Mouse (Mus musculus): Measurements from ENCODE around the gene Krt15.
A peak's percentile ranks its signal among the peaks of the same experiment; 100 is the strongest.

Krt15 gene

DNA sequence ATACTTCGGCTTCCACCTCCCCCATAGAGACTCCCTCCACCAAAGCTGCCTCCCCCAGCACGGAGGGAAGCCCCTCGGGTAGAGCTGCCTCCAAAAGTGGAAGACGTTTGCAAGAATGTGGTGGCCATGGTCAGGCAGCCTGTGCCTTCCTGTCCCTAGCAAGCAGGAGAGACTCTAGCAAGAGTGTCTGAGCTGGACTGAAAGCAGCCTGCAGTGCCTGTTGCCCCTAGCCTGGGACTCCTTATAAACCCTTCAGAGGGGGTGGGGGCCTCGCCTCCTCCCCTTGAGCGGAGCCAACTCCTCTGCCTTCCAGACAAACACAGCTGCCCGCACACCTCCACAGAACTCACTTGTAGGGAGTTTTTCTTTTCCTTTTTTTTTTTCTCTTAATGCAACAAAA lies at the start of gene Krt15:
Krt15 (minus strand) TSS at position 198 of the 400 bp plus-strand sequence.
- DNase-seq: no peak

DNA sequence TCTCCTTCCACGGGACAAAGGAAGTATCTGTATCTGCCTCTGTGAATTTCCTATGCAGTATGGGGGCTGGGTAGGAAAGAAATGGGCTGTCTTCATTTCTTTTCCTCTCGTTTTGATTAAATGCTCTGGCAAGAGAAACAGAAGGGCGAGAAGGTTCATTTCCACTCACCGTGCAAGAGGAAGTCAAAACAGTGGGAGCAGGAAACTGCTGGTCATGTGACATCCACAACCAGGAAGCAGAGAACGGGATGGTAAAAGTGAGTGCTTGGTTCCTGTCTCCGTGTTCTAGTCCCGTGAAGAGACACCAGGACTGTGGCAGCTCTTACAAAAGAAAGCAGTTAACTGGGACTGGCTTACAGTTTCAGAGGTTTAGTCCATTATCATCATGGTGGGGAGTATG lies 46.0 kb upstream of the Krt15 start:
- no peak for DNase-seq

DNA sequence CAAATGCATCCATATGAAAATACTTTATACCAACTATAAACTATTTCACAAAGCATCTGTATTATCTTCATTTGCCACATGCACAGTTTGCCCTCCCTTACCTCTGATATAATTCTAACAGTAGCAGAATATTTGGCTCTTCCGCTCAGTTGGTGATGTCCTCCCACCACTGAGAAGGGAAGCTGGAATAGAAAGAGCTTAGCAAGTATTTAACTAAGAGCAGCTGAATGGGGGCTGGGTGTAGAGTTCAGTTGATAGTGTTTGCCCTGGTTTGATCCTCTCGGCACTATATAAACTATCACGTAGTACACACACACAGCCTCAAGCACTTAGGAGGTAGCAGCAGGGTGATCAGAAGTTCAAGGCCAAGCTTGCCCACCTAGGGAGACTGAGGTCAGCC lies 43.5 kb upstream of the Krt15 start:
- DNase-seq: no peak

DNA sequence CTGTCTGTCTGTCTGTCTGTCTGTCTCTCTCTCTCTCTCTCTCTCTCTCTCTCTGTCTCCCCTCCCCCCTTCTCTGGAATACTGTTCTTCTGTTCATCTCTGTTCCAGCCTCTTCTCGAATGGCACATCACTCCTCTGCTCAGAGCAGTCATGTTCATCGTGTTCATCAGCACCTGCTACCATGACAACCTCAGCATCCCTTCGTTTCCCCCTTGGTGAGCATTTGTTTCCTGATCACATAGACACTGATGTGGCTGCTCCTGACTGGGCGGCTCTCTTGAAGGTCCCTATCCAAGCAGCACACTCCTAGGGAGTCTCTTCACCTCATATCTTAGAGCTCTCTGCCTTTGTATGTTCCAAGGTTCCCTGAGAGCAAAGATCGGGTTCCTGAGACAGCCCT lies 42.6 kb upstream of the Krt15 start:
- no peak for DNase-seq

DNA sequence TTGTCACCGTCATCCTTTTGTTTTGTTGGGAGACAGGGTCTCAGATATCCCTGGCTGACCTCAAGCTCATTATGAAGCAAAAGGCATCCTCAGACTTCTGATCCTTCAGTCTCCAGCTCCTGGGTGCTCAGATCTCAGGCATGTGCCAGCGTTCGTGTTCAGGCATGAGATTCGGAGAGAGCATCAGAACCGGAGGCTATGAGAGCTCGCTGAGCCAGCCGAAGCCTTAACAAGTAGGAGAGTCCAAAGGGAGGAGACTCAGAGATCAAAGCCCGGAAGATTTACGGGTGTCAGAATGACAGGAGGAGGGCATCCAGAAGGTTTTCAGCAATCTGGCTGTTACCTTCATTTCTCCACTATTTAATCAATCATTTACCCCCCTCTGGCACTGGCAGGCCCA lies 41.1 kb upstream of the Krt15 start:
- DNase-seq: no peak

DNA sequence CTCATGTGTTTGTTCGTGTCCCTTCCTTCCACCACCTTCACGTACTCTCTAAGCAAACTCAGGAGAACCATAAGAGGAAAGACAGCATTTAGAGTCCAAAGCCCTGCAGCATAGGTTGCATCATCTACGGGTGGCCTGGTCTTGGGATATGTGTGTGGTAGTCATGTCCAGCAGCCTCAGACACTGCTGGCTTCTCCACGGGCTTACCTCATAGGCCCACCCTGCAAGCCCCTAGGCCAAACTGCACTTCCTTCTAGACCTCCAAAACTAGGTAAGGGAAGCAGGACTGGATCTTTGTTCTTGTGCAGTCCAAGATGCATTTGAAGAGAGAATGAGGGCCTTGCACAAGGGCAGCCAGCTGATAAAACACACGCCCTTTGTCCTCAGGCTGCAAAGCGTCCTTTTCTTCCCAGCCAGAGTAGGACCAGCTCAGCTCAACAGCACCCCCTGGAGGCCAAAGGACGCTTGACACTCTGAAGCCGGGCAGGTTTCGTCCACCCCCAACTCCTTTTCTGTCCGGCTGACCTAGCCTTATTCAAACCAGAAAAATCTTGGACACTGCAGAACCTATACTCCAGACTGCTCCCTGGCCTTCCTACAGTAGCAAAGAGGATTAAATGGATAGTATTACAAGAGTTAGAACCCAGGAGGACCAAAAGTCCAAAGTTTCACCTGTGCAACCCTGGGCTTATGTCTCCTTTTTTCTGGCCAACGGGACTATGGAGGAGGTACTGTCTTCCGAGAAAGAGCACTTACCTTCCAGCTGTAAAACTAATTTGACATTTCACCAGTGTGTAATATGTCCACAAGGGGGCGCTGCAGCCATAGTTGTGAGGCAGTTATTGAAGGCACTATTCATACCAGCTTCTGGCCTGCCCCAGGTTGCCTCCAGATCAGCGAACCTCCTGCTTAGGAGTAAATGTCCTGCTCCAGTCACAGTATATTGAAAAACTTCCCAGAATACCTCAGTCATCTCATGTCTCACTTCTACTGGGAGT lies 33.3 kb upstream of the Krt15 start:
- peak; percentile 75 for DNase-seq

DNA sequence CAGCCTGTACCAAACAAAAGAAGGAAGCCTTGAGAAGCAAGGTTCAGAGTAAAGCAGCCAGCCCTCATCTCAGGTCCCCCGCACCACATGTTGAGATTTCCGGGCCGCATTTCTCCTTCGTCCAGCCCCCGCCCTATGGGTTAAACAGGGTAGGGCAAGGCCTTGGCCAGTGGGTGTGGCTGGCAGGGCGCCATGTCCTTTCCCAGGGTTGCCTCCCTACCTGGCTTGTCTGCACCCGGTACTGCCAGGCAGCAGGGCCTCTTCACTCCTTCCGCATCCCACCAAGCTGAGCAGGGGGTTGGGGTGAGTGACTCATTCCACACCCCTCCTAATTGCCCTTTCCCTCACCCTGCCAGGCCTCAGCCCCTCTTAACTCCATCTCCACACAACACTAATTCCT lies 32.3 kb upstream of the Krt15 start:
- no peak for DNase-seq

DNA sequence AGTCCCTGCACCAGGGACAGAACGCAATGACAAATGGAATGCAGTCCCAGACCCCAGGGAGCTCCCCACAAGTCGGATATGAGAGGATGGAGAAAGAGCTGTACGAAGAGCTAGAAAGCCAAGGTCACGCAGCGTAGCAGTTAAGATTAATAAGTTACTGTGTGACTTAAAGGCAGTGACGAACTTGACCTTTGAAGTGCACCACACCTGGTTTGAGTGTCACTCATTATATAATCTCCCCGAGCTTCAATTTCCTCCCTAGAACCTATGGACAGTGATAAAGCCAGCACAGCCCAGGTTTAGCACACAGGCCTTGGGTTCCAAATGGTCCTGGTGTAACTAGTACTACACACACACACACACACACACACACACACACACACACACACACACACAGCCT lies 28.7 kb upstream of the Krt15 start:
- no peak for DNase-seq

DNA sequence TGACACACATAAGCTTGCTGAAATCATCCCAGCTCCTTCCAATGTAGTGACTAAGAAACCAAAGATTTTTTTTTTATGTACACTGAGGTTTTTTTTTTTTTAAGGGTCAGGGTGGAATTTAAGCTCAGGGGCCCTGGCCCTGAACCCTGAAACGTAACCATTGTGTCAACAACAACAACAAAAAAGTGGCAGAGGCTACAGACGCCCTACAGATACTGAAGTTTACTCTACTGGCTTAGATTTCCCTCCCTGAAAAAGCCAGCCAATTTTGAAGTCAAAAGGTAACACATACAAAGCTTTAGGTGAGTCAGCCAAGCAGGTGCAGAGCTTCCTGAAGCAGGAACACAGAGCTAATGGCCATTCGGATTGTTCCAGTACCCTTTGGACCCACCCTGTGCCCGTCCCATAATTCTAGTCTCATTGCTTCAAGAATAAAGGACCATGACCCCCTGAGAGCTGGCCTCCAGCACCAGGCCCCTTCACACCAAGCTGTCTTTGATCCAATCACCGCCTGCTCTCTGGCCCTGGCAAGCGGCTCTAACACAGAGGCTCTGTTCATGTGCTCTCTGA lies 22.3 kb upstream of the Krt15 start:
- no peak for DNase-seq

DNA sequence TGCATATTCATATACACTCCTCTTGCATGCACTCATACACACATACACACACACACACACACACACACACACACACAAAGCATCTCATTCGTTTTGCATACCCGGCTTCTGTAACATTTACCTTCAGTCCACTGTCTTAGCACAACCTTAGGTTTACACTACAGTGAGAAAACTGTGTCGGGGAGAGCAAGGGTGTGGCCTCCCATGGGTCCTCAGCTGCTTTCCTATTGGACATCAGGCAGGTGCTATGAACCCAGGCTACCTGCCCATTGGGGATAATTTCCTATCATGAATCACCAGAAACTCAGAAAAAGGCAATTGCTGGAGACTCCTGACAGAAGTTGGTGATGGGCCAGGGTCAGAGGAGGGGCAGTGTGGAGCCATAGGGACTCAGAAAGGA lies 21.6 kb upstream of the Krt15 start:
- no peak for DNase-seq

DNA sequence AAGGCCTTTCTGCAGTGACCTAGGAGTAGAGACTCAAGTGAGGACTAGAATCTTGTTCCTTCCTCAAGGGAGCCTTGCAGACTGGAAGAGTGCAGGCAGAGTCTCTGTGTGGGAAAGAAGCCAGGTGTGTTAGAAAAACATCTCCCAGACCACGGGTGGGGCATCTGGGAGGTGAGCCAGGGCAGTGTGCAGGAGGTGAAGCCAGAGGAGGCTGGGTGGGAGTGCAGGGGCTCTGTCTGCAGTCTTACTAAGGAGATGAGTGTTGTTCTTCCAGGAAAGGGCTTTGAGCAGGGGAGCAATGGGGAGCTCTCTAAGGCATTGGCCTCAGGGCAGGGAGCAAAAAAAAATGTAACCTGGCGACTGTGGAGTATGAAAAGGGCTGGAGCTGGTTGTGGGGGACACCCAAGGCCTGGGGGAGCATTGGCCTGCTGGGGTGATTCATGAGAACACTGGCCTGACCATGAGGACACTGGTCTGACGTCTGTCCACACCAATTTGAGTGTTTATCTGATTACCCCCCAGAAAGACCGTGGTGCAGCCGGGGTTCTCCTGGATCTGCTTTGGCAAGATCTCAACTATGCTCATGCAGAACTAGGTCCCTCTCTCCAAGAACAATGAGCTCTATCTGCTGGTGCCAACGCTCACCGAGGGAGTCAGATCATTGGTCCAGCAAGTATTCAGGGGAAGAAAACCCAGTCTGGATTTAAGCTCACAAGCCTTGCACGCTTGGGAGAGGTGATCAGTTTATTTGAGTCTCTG lies 19.9 kb upstream of the Krt15 start:
- no peak for DNase-seq

DNA sequence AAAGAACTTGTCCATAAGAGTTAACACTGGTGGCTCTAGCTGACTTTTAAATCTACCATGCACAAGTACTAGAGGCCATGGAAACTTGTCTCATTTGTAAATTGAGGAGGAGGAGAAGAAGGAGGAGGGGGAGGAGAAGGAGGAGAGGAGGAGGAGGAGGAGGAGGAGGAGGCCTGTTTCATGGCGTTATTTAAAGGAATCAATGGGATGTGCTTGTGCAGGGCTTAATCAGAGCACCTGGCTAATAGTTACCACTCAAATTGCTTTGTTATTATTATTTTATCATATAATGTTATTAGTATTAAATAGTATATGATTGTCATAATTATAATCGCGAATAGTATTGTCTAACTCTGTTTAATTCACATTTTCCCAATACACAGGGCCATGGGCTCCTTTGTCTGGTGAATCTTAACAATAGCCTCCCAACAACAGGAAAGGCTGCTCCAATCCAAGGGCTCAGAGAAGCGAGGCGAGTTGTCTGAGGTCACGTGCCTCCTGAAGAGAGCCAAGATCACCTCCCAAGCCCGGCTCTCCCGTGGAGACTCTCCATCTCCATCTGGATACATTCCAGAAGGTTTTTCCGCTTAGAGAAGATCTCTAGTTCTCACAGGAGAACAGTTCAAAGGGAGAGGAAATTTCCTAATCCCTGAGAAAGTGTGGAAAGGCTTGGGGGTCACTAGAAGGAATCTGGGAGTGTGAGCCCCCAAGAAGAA lies 13.0 kb upstream of the Krt15 start, which contains the start of gene Krt19:
Krt19 (minus strand) TSS at position 51 of the 716 bp plus-strand sequence.
- DNase-seq: no peak

DNA sequence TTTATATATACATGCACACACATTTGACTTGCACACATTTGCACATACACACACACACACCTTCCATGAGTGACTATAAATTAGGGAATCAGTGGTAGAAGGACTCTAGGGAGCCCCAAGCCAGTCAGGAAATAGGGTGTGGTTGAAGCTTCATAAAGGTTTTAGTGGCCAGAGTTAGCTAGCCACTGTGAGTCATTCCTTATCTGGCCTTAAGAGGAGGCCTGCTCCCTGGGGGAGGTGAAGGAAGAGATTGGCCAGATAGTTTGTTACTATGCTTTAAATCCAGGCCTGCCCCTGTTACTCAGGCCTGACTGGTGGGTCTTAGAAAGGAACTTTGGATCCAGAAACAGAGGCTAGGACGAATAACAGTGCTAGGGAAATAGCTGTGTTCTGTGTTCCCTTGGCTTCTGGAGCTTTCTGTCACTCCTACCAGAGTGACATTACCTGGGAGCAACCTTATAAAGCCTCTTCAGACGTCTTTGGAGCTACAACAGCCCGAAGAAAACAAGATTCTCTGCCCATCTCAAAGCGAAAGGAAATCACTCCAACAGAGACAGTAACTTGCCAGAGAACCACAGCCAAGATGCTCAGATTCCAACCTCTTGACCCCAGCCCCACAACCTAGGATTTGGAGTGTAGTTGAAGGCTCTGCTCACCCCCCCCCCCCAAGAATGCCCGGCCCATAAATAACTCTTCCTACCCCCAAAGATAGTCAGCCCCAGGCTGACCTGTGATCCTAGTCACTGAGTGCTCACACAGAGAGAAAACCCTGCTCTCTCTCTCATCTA lies 12.0 kb upstream of the Krt15 start:
- DNase-seq: no peak

DNA sequence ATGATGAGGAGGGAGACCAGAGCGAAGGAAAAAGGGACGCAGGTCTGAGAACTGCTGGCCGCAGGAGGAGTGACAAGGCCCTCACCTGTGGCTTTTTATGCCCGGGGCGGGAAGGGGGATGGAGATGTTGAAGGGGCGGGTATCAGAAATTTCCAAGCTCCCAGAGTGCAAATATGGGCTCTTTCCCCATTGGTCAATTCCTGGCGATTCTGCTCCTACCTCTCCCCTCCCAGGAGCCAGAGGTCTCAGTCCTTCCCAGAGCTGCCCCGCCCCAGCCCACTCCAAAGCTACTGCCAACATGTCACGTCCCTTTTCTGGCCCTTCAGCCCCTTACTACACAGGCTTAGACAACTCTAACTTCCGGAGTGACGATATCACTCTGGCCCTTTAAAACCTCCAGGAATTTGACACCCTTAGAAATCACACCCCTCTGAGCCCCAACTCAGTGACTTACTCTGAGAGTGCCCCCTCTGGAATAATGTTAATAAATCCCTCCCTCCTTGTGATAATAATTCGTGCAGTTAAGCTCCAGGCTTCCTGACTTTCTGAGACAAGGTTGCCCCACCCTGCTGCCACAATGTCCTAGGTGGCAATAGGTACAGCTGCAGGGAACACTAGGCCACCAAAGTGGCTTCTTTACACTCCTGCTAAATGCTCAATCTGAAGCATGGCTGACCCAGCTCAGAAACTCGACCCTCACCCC lies 10.3 kb upstream of the Krt15 start:
- no peak for DNase-seq

DNA sequence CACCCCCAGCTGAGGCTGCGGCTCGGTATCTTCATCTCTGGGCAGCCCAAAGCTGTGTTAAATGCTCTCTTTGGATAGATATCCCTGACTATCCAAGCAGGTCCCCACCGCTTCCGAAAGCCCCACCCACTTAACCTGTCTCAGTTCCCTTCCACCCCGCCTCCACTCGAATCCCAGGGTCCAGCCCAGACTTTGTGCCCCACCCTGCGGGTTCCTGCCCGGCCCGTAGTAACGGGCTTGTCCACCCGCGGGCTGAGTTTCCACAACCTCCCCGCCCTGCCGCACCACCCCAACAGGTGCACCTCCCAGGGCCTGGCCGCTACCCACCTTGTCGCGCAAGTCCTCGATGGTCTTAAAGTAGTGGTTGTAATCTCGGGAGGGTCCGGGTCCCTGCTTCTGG lies 9.4 kb upstream of the Krt15 start:
- DNase-seq: no peak

DNA sequence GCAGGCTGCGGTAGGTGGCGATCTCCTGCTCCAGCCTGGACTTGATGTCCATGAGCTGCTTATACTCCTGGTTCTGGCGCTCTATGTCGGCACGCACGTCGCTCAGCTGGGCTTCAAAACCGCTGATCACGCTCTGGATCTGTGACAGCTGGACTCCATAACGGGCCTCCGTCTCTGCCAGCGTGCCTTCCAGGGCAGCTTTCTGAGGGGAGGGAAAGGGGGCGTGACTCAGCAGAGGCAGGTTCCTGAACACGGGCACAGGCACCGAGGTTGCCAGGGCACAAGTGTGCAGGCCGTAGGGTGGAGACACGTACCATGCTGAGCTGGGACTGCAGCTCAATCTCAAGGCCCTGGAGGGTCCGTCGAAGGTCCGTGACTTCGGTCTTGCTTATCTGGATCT lies 5.2 kb upstream of the Krt15 start:
- DNase-seq: no peak

DNA sequence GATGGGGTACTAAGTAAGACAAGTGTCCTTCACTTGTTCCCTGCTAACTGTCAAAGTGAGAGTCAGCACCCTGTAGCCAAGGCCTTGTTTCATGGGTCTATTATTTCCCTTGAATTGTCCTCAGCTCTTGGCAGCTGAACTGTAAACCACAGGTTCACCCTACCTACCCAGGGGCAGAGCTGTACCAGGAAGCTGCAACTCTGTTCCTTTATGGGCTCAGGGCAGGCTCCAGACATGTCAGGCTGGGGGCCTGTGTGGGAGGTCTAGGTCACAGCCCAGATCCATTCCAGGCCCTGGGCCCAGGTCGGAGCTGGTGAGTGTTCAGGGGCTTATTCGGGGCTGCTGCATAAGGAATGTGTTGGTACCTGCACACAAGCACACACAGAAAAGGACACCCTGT lies 3.7 kb upstream of the Krt15 start:
- DNase-seq: no peak

DNA sequence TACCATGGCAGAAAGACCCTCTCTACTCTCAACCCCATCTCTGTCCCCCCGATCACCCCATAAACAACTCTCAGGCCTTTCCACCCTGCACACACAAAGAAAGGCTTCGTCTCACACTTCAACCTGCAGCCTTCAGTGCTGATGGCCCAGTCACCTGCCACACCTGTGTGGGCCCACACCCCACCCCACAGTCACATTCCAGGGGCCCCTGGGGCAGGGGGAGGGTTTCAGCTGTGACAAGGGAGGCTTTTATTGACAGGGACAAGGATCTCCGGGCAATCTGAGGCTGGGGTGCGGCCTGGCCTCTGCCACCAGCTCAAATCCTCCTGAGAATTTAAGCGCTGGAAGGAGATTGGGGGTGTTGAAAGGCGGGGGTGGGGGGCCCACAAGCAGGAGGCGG lies 3.1 kb upstream of the Krt15 start:
- DNase-seq: no peak

DNA sequence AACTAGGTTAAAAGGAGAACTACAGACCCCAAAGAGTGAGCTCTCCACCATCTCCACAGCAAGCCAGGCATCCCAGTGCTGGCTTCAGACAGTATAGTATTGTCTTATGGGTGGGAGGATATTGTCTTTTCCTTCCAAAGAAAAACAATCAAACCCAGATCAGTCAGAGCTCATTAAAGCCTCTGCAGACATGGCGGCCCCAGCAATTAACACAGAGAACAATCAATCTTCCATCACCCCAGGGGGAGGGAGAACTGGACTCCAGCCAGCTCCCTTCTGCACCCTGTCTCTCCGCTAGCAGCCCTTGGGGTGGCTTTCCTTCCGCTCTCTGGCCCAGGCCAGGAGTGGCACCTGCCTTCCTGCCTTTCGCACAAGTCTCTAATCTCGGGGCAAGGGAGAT lies 2.0 kb upstream of the Krt15 start:
- no peak for DNase-seq

DNA sequence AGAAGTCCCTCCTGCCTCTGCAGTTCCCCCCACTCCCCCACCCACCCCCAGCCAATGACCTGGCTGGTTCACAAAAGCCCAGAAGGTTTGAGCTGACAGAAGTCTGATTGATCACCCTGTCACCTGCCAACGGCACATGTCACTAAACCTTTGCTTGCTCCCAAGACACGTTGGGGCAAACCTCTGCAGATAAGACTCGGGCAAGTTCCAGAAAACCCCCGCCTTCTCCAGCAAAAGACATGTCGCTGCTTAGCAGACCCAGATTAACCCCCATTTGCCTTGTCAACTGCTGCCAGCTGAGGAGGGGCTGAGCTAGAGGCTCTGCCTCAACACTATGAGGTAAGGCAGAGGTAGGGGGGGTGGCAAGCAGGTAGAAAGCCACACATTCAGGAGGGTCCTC lies 831 bp upstream of the Krt15 start:
- DNase-seq: no peak

DNA sequence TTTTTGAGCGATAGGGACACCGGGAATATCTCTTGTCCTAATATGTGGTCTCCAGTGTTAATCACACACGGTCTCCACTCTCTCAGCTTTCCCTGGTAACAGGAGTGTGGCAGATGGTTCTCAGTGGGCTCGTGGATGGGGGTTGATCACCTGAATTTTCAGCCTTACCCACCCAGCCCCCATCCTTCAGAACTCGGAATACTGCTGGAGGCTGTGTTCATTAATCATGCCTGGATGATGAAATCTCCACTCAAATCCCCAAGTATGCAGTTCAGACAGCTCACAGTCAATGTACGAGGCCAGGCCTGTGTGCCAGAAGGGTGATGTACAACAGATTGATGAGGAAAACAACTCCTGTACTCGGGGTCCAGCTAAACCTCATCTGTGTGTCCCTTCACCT lies 10.8 kb downstream of the Krt15 start:
- DNase-seq: no peak

DNA sequence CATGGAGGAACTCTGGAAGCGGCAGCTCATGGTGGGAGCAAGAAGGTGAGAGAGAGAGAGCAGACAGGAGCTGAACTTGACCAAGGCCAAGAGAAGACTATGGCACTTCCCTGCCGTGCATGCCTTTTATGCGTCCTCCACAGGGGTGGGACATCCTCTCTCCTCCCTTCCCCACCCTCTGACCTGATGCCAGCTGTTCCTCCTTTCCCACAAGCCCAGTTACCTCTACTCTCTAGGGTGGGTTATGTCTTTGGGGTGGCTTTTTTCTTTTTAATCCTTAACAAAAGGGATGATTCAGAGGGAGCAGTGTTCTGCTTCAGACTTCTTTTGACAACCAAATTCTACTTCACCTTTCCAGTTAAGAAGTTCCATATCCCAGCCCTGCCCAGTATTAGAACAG lies 14.3 kb downstream of the Krt15 start, which contains the start of gene Krt13:
Krt13 (minus strand) TSS at position 101 of the 400 bp plus-strand sequence.
- no peak for DNase-seq
